Mouse (Mus musculus): Measurements from ENCODE around the gene Sipa1l2. TPM values are rescaled to one million over a fixed set of nuclear protein-coding genes. Genes with fewer than 3 reads are reported as not detected.
"Not testable (repeated sequence)": the region's sequence is repeated elsewhere in the genome, so short reads cannot be mapped to it uniquely, and the experiment has no call there.

The Sipa1l2 gene
- polyA plus RNA-seq, 1 experiment from 2014 or later: 4.9 TPM

DNA sequence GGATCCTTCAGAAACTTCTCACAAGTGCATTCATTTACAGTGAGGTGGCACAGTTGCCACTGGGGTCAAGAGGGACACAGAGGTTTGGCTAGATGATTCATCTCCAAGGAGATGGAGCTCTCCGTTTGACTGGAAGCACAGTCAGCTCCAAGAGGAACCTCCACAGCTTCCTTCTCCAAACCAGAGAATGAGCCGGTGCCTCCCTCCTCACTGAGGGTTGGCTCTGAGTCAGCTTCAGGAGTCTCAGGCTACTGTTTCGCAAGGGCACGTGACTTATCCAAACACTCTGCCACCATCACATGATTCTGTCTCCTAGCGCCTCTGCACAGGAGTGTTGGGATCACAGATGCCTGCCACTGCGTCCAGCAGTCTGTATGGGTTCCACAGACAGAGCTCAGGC lies 153.5 kb downstream of the Sipa1l2 start:
- peak; percentile 36; the same call in 1 of the 2 replicates for ATAC-seq
- H3K27me3 ChIP-seq (replicated peaks; ENCODE audit: control insufficient read depth, insufficient read depth, low read length): no peaks in the 10 kb centered on the region

DNA sequence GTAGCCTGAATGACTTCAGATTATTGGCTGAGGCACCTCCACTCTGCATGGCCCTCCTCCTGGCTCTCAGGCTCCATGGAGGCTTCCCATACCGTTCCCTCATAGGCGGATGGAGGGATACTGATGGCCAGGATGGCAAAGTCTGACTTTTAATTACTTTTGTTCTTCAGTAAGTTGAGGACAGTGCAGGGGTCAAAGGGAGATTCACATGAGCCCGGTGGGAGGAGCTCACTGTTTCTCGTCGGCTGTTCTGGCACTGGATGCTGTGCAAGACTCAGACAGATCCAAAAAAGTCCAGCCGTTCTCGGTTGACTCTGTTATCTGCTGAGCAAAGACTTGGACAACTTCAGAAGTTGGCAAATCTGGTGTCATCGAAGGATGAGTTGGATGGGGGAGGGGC lies 155.0 kb downstream of the Sipa1l2 start:
- H3K4me1 ChIP-seq (ENCODE audit: control insufficient read depth, insufficient read depth, low read length): peaks cover 6% of the 10 kb centered on the region
- no peak for ATAC-seq
- 84% methylated on average over 8 of the region's 8 CpGs for WGBS
- no peaks in the 10 kb centered on the region for H3K9me3 ChIP-seq (ENCODE audit: control insufficient read depth, low read length)
- H3K36me3 ChIP-seq (ENCODE audit: control insufficient read depth, insufficient read depth, low read length): 0 out of 2 replicates have a peak, but pooled peaks cover 5% of the 10 kb centered on the region
- H3K4me3 ChIP-seq (ENCODE audit: low read length): no peak overlapping the region
- no peaks in the 10 kb centered on the region for H3K27me3 ChIP-seq (replicated peaks; ENCODE audit: control insufficient read depth, insufficient read depth, low read length)
- no peak overlapping the region for H3K27ac ChIP-seq (ENCODE audit: low read length)
- H3K9ac ChIP-seq (ENCODE audit: low read depth, low read length): no peak overlapping the region
- no peak overlapping the region for H3K4me2 ChIP-seq (ENCODE audit: low read depth, low read length)

More for the DNA sequence above, 153.5 kb downstream of the Sipa1l2 start:
- Histone ChIP-seq H3K4me1 (ENCODE audit: control insufficient read depth, insufficient read depth, low read length) (peaks cover 6% of the 10 kb centered on the region), H3K9ac (ENCODE audit: low read depth, low read length) (no peak overlapping the region), H3K9me3 (ENCODE audit: control insufficient read depth, low read length) (no peaks in the 10 kb centered on the region), H3K27ac (ENCODE audit: low read length) (no peak overlapping the region), H3K36me3 (ENCODE audit: control insufficient read depth, insufficient read depth, low read length) (0 out of 2 replicates have a peak, but pooled peaks cover 5% of the 10 kb centered on the region), H3K4me3 (ENCODE audit: low read length) (no peak overlapping the region), H3K4me2 (ENCODE audit: low read depth, low read length) (no peak overlapping the region)
- 65% methylated on average over 6 of the region's 6 CpGs for WGBS

DNA sequence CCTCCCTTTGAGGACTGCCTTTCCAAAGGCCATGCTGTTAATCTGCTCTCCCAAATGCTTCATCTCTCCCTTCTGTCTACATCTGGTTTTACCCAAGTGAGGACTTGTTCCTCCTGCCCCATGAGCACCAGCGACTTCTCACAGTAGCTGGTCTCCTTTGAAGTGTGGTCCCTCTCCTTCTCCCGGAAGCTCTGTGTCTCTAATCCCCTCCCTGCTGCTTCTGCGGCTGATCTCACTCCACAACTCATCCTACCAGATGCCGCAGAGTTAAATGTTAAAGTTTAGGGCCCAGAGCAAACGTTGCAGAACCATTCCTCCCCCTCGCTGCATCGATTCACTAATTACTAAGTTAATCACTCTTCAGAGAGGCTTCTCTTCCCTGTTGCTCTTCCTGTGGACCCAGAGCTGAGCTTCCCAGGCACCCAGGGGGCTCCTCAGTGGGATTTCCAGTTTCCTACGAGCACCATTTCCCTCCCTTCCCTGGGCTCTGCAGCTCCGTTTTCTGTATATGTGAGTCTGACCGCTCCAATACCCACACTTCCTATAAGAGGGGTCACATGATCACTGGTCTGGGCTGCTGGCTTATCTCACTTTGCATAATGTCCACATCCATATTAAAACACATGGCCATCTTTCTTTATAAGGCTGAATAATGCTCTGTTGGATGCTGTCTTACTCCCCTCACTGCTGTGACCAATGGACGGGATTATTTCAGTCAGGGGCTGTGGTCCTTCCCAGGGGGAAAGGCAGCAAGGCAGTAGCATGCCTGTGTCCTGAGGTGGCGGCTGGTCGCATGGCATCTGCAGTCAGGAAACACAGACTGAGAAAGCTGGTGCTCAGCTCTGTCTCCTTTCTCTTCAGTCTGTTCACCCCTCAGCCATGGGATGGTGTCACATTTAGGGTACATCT lies 156.4 kb downstream of the Sipa1l2 start:
- Histone ChIP-seq H3K4me2 (ENCODE audit: low read depth, low read length) (no peak overlapping the region), H3K9me3 (ENCODE audit: control insufficient read depth, low read length) (no peaks in the 10 kb centered on the region), H3K27ac (ENCODE audit: low read length) (no peak overlapping the region), H3K36me3 (ENCODE audit: control insufficient read depth, insufficient read depth, low read length) (no peaks in the 10 kb centered on the region), H3K4me3 (ENCODE audit: low read length) (no peak overlapping the region), H3K4me1 (ENCODE audit: control insufficient read depth, insufficient read depth, low read length) (peaks cover 6% of the 10 kb centered on the region), H3K9ac (ENCODE audit: low read depth, low read length) (0 out of 2 replicates have a peak overlapping the region, but pooled peaks have one; percentile 12), H3K27me3 (replicated peaks; ENCODE audit: control insufficient read depth, insufficient read depth, low read length) (no peaks in the 10 kb centered on the region)
- WGBS: 25% methylated on average over 13 of the region's 13 CpGs
- no peak for ATAC-seq

DNA sequence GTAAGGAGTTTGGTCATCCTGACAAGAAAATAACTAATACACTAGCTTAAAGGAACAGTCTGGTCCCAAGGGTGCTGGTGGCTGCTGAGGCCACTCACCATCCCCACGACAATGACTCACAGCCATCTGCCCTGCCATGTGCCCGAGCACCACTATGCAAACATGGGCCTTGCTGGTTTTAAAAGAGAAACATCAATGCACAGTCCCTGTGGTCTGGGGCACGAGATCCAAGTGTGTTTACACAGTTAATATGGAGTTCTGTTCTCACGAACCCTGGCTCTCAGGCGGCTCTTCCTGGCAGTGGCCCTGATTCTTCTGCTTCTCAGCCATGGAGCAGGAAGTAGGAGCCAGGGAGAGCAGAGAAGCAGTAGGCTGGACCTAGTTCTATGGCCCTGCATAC lies 159.0 kb downstream of the Sipa1l2 start:
- Histone ChIP-seq H3K36me3 (ENCODE audit: control insufficient read depth, insufficient read depth, low read length) (no peaks in the 10 kb centered on the region), H3K27me3 (replicated peaks; ENCODE audit: control insufficient read depth, insufficient read depth, low read length) (no peaks in the 10 kb centered on the region), H3K4me2 (ENCODE audit: low read depth, low read length) (no peak overlapping the region), H3K27ac (ENCODE audit: low read length) (no peak overlapping the region), H3K9ac (ENCODE audit: low read depth, low read length) (no peak overlapping the region), H3K4me1 (ENCODE audit: control insufficient read depth, insufficient read depth, low read length) (peaks cover 6% of the 10 kb centered on the region), H3K9me3 (ENCODE audit: control insufficient read depth, low read length) (no peaks in the 10 kb centered on the region), H3K4me3 (ENCODE audit: low read length) (no peak overlapping the region)
- no peak for ATAC-seq
- WGBS: 40% methylated on average over 5 of the region's 5 CpGs

DNA sequence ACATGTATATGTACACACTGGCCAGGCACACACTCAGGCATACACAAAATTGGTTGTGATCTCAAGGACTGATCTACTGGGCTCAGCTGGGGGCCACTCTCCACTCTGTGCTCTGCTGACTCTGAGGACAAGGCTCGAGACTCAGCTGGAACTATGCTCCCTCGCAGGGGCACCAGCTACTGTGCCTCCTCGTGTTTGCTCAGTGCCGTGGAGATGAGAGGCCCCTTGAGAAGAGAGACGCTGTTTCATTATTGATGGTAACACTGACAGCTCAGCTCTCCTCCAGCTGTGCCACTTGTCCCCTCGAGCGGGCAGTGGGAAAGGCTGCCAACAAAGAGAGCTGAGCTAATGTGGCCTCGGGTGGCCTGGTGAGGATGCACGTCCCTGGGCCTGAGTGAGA lies 161.9 kb downstream of the Sipa1l2 start:
- Histone ChIP-seq H3K27me3 (replicated peaks; ENCODE audit: control insufficient read depth, insufficient read depth, low read length) (no peaks in the 10 kb centered on the region), H3K4me1 (ENCODE audit: control insufficient read depth, insufficient read depth, low read length) (no peaks in the 10 kb centered on the region), H3K27ac (ENCODE audit: low read length) (no peak overlapping the region), H3K36me3 (ENCODE audit: control insufficient read depth, insufficient read depth, low read length) (no peaks in the 10 kb centered on the region), H3K9ac (ENCODE audit: low read depth, low read length) (no peak overlapping the region), H3K4me2 (ENCODE audit: low read depth, low read length) (no peak overlapping the region), H3K9me3 (ENCODE audit: control insufficient read depth, low read length) (no peaks in the 10 kb centered on the region), H3K4me3 (ENCODE audit: low read length) (no peak overlapping the region)
- no peak for ATAC-seq
- WGBS: 48% methylated on average over 9 of the region's 9 CpGs

DNA sequence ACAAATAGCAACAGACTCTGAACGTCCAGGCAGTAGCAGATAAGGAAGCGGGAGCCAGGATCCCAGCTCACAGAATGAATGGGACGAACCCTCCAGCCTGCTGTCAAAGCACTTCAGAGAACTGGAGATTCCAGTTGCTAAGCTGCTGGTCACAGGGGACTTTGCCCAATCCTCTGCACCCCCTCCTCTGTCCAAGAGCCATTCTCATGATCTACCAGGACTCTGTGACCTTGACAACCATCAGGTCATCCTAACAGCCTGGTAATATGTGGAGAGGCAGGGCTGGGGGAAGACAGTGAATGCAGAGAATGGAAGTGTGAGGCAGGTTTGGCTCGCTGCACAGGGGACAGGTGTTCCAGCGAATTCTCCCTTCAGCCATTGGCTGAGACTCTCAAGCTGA lies 163.2 kb downstream of the Sipa1l2 start:
- Histone ChIP-seq H3K27ac (ENCODE audit: low read length) (no peak overlapping the region), H3K36me3 (ENCODE audit: control insufficient read depth, insufficient read depth, low read length) (no peaks in the 10 kb centered on the region), H3K9me3 (ENCODE audit: control insufficient read depth, low read length) (no peaks in the 10 kb centered on the region), H3K9ac (ENCODE audit: low read depth, low read length) (no peak overlapping the region), H3K4me3 (ENCODE audit: low read length) (no peak overlapping the region), H3K4me2 (ENCODE audit: low read depth, low read length) (no peak overlapping the region), H3K27me3 (replicated peaks; ENCODE audit: control insufficient read depth, insufficient read depth, low read length) (no peaks in the 10 kb centered on the region), H3K4me1 (ENCODE audit: control insufficient read depth, insufficient read depth, low read length) (no peaks in the 10 kb centered on the region)
- WGBS: 55% methylated on average over 5 of the region's 5 CpGs
- no peak for ATAC-seq

DNA sequence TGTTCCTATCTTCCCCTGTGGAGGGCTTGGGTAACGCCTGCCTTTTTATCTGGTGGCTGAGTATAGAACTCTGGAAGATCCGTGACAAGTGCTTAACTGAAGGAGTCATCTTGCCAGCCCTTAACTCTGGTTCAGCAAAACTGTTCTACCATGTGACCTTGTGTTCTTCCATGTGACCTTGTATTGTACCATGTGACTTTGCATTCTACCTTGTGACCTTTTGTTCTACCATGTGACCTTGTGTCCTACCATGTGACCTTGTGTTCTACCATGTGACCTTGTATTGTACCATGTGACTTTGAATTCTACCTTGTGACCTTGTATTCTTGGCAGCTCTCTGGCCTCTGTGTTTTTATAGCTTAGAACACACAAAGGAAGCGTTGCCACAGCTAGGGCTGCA lies 168.3 kb downstream of the Sipa1l2 start:
- H3K4me1 ChIP-seq (ENCODE audit: control insufficient read depth, insufficient read depth, low read length): no peaks in the 10 kb centered on the region
- H3K36me3 ChIP-seq (ENCODE audit: control insufficient read depth, insufficient read depth, low read length): no peaks in the 10 kb centered on the region
- H3K27me3 ChIP-seq (replicated peaks; ENCODE audit: control insufficient read depth, insufficient read depth, low read length): no peaks in the 10 kb centered on the region
- no peaks in the 10 kb centered on the region for H3K9me3 ChIP-seq (ENCODE audit: control insufficient read depth, low read length)
- no peak overlapping the region for H3K9ac ChIP-seq (ENCODE audit: low read depth, low read length)
- ATAC-seq: no peak
- no peak overlapping the region for H3K27ac ChIP-seq (ENCODE audit: low read length)
- no peak overlapping the region for H3K4me2 ChIP-seq (ENCODE audit: low read depth, low read length)
- no peak overlapping the region for H3K4me3 ChIP-seq (ENCODE audit: low read length)
- WGBS: 79% methylated on average over 3 of the region's 3 CpGs

DNA sequence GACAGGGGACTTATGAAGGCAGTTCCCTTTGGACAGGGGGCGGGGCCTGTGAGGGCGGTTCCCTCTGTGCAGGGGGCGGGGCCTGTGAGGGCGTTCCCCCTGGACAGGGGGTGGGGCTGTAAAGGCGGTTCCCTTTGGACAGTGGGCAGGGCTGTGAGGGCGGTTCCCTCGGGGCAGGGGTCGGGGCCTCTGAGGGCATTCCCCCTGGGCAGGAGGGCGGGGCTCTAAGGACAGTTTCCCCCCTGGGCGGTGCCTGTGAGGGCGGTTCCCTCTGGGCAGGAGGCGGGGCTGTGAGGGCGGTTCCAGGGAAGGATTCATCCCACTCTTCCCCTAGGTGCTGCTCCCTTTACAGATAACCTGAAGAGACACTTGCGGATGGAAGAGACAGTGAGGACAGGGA lies 171.6 kb downstream of the Sipa1l2 start:
- Histone ChIP-seq H3K36me3 (ENCODE audit: control insufficient read depth, insufficient read depth, low read length) (no peaks in the 10 kb centered on the region), H3K27me3 (replicated peaks; ENCODE audit: control insufficient read depth, insufficient read depth, low read length) (no peaks in the 10 kb centered on the region), H3K9me3 (ENCODE audit: control insufficient read depth, low read length) (no peaks in the 10 kb centered on the region), H3K4me1 (ENCODE audit: control insufficient read depth, insufficient read depth, low read length) (no peaks in the 10 kb centered on the region), H3K4me3 (ENCODE audit: low read length) (no peak overlapping the region), H3K9ac (ENCODE audit: low read depth, low read length) (no peak overlapping the region), H3K27ac (ENCODE audit: low read length) (no peak overlapping the region), H3K4me2 (ENCODE audit: low read depth, low read length) (no peak overlapping the region)
- 48% methylated on average over 12 of the region's 14 CpGs for WGBS
- peak; percentile 36; the same call in 1 of the 2 replicates for ATAC-seq

DNA sequence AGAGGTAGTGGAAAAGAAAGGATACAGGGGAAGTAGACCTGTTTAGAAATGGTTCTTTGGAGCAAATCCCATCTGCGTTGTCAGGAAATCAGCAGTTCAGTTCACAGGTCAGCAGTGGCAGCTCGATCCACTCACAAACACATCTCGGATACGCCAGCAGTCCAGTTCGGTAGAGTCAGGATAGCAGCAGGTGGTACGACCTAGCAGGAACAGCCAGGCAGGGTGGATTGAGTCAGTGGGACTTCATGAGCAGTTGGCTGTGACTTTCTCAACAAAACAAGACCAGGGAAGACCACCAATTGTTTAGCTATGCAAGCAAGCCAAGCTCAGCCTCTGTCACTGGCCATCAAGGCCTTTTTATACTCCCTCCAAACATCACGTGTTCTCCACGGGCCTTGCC lies 173.9 kb downstream of the Sipa1l2 start:
- H3K9ac ChIP-seq (ENCODE audit: low read depth, low read length); H3K36me3 ChIP-seq (ENCODE audit: control insufficient read depth, insufficient read depth, low read length); H3K4me1 ChIP-seq (ENCODE audit: control insufficient read depth, insufficient read depth, low read length); ATAC-seq; H3K9me3 ChIP-seq (ENCODE audit: control insufficient read depth, low read length); H3K4me3 ChIP-seq (ENCODE audit: low read length); H3K27me3 ChIP-seq (replicated peaks; ENCODE audit: control insufficient read depth, insufficient read depth, low read length); H3K4me2 ChIP-seq (ENCODE audit: low read depth, low read length); H3K27ac ChIP-seq (ENCODE audit: low read length): not testable (repeated sequence)
- 87% methylated on average over 8 of the region's 8 CpGs for whole genome bisulfite sequencing
